Mouse (Mus musculus) kidney, postnatal 14 days (tissue): ENCODE results near the gene Sh3rf1.
"Not testable (repeated sequence)": the region's sequence is repeated elsewhere in the genome, so short reads cannot be mapped to it uniquely, and the experiment has no call there.

Source experiments
- DNase-seq: peaks from one replicate; pipeline ENCODE4 v3.0.0; 2022; ENCODE audit warnings: mixed read lengths

The Sh3rf1 gene

DNA sequence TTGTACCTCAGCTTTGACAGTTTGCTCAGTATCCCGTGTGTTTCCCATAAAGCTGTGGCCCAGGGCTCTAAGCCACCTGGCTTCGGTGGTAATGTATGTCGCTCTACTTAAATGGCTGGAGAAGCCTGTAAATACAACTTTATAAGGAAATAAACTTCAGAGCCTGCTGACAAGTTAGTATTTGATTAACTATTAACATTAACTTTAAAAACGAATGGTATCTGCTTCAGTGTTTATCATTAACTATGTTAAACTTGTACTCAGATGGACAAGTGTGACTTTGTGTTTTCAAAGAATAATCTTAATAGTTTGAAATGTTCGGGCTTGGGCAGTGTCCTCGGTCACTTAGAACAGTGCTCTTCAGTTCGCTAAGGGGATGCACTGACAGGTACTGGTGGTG lies 151.5 kb downstream of the Sh3rf1 start:
- DNase-seq, result no peak

- no peak for DNase-seq
Observed at GRCm38 (mm10) chr8:61378847-61379698, 155.4 kb downstream of the Sh3rf1 start.

GRCm38 (mm10) chr8:61384536-61384935 lies 160.9 kb downstream of the Sh3rf1 start:
- no peak for DNase-seq

- no peak for DNase-seq
Observed at GRCm38 (mm10) chr8:61385502-61386191, 162.0 kb downstream of the Sh3rf1 start.

- DNase-seq, result no peak
Observed at GRCm38 (mm10) chr8:61386645-61387044, 163.0 kb downstream of the Sh3rf1 start.

GRCm38 (mm10) chr8:61387501-61387963 lies 163.9 kb downstream of the Sh3rf1 start:
- DNase-seq, result no peak

DNA sequence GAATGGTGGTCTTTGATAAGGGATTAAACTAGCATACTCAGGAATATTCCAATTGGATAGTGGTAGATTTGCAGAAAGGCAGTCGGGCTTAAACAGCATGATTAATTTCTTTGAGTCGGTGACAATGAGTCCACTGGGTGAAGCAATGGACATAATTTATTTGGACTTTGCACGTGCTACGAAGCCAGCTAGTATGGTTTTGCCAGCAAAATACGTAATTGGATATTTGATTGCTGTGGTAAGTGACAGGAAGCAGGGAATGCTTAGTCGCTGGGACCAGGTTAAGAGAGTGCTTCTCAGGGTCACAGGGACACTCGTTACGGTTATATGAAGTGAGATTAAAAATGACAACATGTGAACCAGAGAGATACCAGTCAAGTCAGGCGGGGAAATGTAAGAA lies 164.7 kb downstream of the Sh3rf1 start:
- no peak for DNase-seq

DNA sequence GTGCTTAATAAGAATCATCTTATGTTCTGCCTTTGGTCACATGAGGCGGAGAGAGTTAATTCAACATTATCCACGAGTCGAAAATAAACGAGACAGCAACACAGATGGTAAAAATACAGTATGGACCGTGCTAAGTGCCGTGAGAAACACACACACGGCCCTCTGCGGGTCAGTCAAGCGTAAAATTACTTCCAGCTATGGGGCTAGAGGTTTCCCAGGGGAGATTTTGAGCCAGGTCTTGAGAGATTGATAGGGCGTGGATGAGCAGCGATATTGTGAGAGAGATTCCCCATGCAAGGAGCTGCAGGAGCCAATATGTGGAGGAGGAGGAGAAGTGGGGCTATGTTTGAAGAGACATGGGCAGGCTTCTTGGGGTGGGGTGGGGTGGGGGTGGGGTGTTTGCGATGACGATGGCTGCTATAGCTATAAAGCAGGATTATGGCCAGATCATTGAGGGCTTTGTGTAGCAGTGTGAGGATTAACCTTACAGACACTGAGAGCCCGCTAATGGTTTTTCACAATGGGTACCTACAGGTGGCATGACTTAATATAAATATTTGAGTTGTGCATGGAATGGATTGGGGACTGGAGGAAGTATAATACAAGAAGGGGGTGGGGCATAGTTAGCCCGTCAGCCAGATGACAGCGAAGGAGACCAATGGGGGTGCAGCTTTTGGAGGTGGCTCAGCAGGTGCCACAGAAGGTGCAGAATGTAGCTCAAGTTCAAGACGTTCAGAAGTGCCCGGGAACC lies 166.8 kb downstream of the Sh3rf1 start:
- no peak for DNase-seq

DNA sequence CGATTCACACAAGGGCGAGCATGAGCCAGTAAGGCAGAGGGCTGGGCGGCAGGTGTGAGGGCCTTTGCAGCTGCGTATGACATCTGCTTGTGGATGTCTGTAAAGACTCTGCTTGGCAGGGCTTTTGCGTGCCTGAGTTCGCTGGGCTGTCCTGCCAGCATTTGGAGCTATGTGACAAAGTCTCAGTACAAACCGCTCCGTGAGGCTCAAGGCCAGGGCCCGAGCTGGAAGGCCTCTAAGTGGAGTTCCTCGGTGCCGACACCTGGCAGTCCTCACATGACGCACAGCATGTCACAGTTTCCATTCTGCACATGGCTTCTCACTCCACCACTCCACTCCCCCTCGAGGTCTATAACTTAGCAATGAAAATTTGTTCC lies 167.4 kb downstream of the Sh3rf1 start:
- no peak for DNase-seq

GRCm38 (mm10) chr8:61397139-61397538 lies 173.5 kb downstream of the Sh3rf1 start:
- DNase-seq, result no peak

- no peak for DNase-seq
Observed at GRCm38 (mm10) chr8:61397755-61398154, 174.1 kb downstream of the Sh3rf1 start.

DNA sequence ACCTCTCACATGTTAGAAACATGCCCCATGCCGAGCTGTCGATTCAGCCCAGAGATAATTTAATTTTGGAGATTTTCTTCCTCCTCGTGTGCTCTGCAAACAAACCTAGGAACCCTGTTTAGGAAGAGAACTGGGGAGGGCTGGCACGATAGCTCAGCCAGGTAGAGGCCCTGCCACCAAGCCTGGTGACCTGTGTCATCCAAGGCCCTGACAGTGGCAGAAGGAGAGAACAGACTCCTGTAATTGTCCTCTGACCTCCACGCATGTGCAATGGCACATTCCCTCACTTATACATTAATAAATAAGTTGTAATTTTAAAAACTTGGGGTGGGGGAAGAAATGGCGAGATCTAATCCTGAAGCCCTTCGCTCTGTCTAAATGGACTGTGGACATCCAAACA lies 179.2 kb downstream of the Sh3rf1 start:
- DNase-seq, result no peak

DNA sequence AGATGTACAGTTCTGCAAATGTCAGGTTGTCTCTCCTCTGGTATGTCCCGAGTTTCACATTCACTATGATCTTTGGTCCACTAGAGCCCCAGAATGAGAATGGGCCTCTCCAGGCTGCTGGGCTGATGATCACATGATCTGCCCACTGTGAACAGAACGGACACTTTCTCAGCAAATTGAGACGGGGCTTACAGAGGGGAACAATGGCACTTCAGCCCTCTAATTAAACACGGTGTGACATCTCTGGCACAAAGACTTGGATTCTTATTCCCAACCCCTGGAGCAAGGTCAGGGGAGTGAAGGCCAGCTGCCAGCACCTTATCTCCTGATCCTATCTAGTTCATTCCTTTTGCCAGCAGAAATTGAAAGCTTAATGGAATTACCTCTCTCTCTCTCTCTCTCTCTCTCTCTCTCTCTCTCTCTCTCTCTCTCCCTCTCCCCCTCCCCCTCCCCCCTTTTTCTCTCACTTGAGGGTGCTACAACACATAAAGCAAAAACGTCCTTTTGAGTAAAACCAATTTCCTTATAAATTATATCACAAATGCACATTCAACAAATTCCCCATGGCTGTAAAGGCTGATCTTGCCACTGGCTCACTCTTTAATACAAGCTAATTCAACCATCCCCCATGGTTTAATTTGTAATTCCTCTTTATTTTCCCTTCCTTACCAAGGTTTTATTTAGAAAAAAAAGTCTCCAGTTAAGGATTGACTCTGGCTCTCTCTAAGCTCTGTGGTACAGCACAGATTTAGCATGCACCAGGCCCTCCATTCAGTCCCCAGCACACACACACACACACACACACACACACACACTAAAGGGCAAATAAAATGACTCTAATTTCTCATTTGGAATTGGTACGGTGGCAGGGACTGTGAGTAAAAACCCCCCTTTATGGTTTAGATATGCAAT lies 179.8 kb downstream of the Sh3rf1 start:
- DNase-seq, result peak; percentile 52

DNA sequence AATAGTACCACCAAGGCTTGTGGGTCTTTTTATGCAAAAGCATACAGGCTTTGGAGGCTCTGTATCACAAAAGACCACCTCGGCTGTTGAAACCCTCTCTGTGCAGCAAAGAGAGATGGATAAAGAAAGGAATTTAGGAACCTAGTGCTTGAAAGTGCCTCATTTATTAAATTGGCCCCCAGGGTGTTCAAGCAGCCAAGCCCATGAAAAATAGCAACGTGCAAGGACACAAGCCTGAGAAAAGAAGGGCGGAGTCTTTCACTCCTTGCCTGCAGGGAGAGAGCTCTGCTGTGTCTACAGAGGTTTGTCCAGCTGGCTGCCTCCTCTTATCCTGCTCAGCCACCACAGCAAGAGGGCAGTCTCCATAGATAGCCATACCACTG lies 180.5 kb downstream of the Sh3rf1 start:
- peak; percentile 25 for DNase-seq

DNA sequence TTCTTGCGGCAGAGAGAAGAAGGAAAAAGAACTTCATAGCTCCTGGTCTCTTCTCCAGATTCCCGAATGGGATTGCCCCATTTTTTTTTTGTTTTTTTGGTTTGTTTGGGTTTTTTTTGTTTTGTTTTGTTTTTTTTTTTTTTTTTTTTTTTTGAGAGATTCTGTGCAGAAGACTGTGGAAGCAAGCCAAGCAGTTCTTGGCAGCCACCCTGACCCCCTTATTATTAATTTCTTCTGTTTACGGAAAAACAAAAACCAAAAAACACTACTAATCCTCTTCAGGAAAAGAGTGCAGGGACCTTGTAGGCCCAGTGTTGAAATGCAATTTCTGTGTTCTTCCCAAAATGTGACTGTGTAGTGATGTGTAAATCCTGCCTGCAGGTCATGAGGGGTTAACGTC lies 185.4 kb downstream of the Sh3rf1 start:
- peak; percentile 54 for DNase-seq

- DNase-seq, result not testable (repeated sequence)
Observed at GRCm38 (mm10) chr8:61409712-61410111, 186.0 kb downstream of the Sh3rf1 start.

DNA sequence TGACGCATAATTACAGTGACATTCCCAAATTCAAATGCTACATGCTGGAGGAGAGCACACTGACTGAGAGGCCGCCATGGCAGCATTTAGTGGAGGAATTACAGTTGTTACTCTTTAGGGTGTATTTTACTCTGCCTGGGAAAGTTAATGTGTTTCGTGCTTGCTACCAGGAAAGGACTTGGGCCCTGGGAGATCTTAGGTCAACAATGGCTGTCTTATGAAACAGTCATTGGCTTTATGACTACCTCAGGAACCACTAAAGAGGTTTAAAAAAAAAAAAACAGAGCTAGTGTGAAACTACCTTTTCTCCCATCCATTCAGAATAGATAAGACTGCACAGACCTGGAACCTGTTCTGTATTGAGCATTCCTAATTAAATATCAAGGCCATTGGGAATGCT lies 195.8 kb downstream of the Sh3rf1 start:
- DNase-seq, result no peak

- DNase-seq, result no peak
Observed at GRCm38 (mm10) chr8:61420166-61420565, 196.5 kb downstream of the Sh3rf1 start.

- no peak for DNase-seq
Observed at GRCm38 (mm10) chr8:61421606-61422005, 197.9 kb downstream of the Sh3rf1 start.

- no peak for DNase-seq
Observed at GRCm38 (mm10) chr8:61425125-61425524, 201.5 kb downstream of the Sh3rf1 start.

DNA sequence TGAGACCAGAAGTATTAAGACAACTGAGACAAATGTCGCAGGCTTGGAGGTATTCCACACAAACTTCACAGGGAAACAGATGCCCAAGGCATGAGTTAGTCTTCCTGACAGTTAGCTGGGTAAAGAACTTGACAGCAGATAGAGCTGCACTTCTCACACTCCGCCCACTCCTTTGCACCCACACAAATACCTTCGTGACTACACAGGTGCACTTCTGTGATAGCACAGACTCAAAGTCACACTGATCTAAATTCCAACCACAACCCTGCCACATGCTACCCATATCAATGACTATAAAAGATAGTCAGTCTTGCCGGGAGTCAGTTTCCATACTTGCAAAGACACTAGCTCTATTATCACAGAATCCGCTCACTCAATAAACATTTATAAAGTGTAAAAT lies 202.4 kb downstream of the Sh3rf1 start:
- DNase-seq, result no peak

DNA sequence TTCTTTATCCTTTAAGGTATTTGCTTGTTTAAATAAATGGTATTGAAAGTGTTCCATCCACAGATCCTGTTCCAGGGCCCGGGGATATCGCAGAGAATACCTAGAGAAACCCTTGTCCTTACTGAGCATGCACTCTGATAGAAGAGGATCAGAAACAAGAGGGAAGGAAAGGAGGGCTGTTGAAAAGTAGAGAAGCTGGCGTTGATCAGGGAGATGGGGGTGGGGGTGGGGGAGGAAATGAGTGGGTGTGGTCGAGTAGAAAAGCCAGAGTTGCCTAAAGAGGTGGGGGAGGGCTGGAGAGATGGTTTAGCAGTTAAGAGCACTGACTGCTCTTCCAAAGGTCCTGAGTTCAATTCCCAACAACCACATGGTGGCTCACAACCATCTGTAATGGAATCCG lies 203.0 kb downstream of the Sh3rf1 start:
- DNase-seq, result no peak
